Mouse (Mus musculus) forebrain, embryonic 14.5 days (tissue): ENCODE data around the gene Gm15140. TPM values are rescaled to one million over a fixed set of nuclear protein-coding genes. Genes with fewer than 3 reads are reported as not detected.
"Not testable (repeated sequence)": the region's sequence is repeated elsewhere in the genome, so short reads cannot be mapped to it uniquely, and the experiment has no call there.

Source experiments
- ATAC-seq: fragments of 200-750 bp; cut with Nextera tagmentation; 2 replicates; pipeline ENCODE4 v1.8.0; 2017; ENCODE audit warnings: mild to moderate bottlenecking, moderate library complexity
- DNase-seq: peaks from one replicate; pipeline ENCODE4 v3.0.0-alpha.2; 2015; ENCODE audit warnings: low spot score
- H3K27ac ChIP-seq: fragments of 300-500 bp; sonication (generic); 2 replicates; pipeline ENCODE4 v1.5.1; 2014; ENCODE audit warnings: low read depth, mild to moderate bottlenecking, control low read depth, low read length, moderate library complexity
- H3K27me3 ChIP-seq: fragments of 300-500 bp; sonication (generic); replicated peaks from 2 replicates; pipeline ENCODE4 v1.6.1; 2014; ENCODE audit warnings: low read length, control low read depth, mixed read lengths; ENCODE audit not compliant: control insufficient read depth, insufficient read depth
- H3K36me3 ChIP-seq: fragments of 300-500 bp; sonication (generic); 2 replicates; pipeline ENCODE4 v1.6.1; 2014; ENCODE audit warnings: low read length, control low read depth; ENCODE audit not compliant: control insufficient read depth, insufficient read depth
- H3K4me1 ChIP-seq: fragments of 300-500 bp; sonication (generic); 2 replicates; pipeline ENCODE4 v1.6.1; 2014; ENCODE audit warnings: antibody characterized with exemption, low read length, control low read depth; ENCODE audit not compliant: control insufficient read depth, insufficient read depth
- H3K4me2 ChIP-seq: fragments of 300-500 bp; sonication (generic); 2 replicates; pipeline ENCODE4 v1.6.1; 2014; ENCODE audit warnings: mild to moderate bottlenecking, control low read depth, low read length
- H3K4me3 ChIP-seq: fragments of 300-500 bp; sonication (generic); 2 replicates; pipeline ENCODE4 v1.5.1; 2014; ENCODE audit warnings: low read depth, low read length, control low read depth
- H3K9ac ChIP-seq: fragments of 300-500 bp; sonication (generic); 2 replicates; pipeline ENCODE4 v1.6.1; 2014; ENCODE audit warnings: mild to moderate bottlenecking, low read length, control low read depth, moderate library complexity
- H3K9me3 ChIP-seq: fragments of 300-500 bp; sonication (generic); replicated peaks from 2 replicates; pipeline ENCODE4 v1.6.1; 2016; ENCODE audit warnings: low read length, control low read depth, mixed read lengths; ENCODE audit not compliant: control insufficient read depth
- WGBS: fragments of 180-500 bp; shearing (Covaris S2); extraction: QIAGEN DNeasy Blood & Tissue Kit; methylation state at CpG from one replicate; pipeline ENCODE4 v1.1.7; 2014; 5-methylcytosine and 5-hydroxymethylcytosine counted together
- polyA plus RNA-seq: library from polyadenylated mRNA; unstranded; fragments of >200 nt; fragmentation: Nextera tagmentation; extraction: Ambion mirVana; gene quantifications from 2 replicates; pipeline ENCODE4 v1.2.1, GENCODE M21; 2014

The Gm15140 gene
- polyA plus RNA-seq: not detected in 2 replicates

- H3K4me2 ChIP-seq, H3K9me3 ChIP-seq, H3K4me3 ChIP-seq, H3K9ac ChIP-seq, H3K27ac ChIP-seq, DNase-seq, H3K27me3 ChIP-seq, H3K4me1 ChIP-seq, ATAC-seq, H3K36me3 ChIP-seq: not testable (repeated sequence)
- WGBS: 67% methylated on average over 1 of the region's 1 CpGs
Measured at GRCm38 (mm10) chrX:154120585-154120984, at the start of gene Gm15140. Gm15140 (minus strand) TSS chrX:154120685.

Other genes starting within 250 kb of the Gm15140 start
- gene Samt1, start 108.0 kb downstream of the Gm15140 start, polyA plus RNA-seq: not detected in 2 replicates
- gene 4921511M17Rik, start 86.9 kb downstream of the Gm15140 start, polyA plus RNA-seq: not detected in 2 replicates
- gene Gm10057, start 65.6 kb downstream of the Gm15140 start, polyA plus RNA-seq: not detected in 2 replicates
- gene 4930524N10Rik, start 222.7 kb upstream of the Gm15140 start, polyA plus RNA-seq: not detected in 2 replicates